Mouse (Mus musculus): ENCODE data around the gene Calr4. TPM values are rescaled to one million over a fixed set of nuclear protein-coding genes. Genes with fewer than 3 reads are reported as not detected.

Calr4 gene
- total RNA-seq, 2 experiments from 2014 or later: 0.81 TPM; not detected in 1

- no peak for ATAC-seq (replicated peaks; ENCODE audit: low FRiP score, low TSS enrichment, poor library complexity, severe bottlenecking)
Measured at GRCm38 (mm10) chr4:109267452-109267851, 33.2 kb downstream of the Calr4 start.

DNA sequence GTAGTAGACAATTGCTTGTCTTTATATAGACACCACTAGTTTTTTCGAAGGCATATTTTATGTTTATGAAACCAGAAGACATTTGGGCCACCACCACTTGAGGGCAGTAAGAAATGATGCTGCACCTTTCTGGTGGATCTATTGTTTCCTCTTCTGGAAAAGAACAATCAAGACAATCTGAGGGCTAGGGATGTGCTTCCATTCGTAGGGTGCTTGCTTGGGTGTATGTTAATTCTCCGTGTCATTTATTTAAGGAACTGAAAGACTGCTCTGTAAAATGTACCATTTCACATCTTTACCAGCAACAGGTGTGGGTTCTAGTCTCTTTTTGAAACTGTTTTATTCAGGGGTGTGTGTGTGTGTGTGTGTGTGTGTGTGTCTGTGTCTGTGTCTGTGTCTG, 34.6 kb downstream of the Calr4 start:
- ATAC-seq (replicated peaks; ENCODE audit: low FRiP score, low TSS enrichment, poor library complexity, severe bottlenecking): no peak

- ATAC-seq (replicated peaks; ENCODE audit: low FRiP score, low TSS enrichment, poor library complexity, severe bottlenecking): no peak
Measured at GRCm38 (mm10) chr4:109271803-109272202, 37.5 kb downstream of the Calr4 start.

DNA sequence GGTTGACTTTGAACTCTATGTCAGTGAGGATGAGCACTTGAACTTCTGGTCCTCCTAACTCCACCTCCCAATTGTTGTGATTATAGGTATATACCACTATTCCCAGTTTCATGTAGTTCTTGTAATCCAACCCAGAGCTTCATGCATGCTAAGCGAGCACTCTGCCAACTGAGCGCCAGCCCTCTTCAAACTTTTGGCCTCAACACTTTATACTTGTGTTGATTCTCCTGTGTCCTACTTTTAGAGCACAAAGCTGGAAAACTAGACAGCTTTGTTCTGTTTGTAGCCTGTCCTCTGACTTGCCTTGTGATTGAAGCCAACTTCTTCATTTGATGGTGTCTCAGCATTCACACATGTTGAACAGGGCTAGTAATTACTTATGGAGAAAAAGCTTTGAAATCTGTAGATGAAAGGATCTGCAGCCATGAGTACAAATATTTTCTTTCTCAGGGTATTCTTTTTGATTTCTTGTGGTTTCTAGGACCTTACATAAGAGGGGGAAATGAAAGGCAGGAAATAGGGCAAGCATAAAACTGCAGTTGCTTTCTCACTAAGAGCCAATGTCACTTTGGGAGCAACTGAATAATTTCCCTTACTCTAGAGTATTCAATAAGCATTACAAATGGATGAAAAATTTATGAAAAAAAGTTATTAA, 39.4 kb downstream of the Calr4 start:
- no peak for ATAC-seq (replicated peaks; ENCODE audit: low FRiP score, low TSS enrichment, poor library complexity, severe bottlenecking)

DNA sequence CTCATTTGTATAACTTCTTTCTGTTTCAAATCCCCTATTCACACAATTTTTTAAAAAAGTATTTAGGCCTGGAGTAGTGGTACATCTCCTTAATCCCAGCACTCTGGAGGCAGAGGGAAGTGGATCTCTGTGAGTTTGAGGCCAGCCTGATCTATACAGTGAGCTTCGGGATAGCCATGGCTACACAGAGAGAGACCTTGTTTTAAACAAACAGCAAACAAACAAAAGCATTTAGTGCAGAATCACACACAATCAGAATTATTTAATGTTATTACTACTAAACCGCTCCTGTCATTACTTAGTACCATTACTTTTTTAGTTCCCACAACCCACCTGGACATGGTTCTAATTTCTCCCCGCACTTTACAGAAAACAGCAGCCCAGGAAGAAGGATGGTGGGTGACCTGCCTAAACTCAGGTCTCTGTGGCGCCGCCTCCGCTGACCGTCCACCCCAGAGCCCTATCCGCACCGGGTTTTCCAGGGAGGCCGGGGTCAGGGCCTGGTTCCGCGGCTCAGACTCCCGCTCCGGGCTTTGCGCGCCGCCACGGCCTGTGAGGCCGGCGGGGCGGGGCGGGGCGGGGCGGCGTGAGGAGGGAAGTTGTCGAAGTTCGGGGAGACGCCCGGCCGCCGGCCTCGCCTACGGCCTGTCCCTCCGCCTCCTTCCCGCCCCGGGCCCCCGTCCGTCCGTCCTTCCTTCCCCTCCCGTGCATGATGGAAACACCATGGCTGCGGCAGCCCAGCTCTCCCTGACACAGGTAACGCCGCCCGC, 45.6 kb downstream of the Calr4 start, which contains the start of gene Eps15:
Gene Eps15 (plus strand): TSS at position 580 of the 770 bp plus-strand sequence.
- peak; percentile 88 for ATAC-seq (replicated peaks; ENCODE audit: low FRiP score, low TSS enrichment, poor library complexity, severe bottlenecking)

- peak; percentile 37 for ATAC-seq (replicated peaks; ENCODE audit: low FRiP score, low TSS enrichment, poor library complexity, severe bottlenecking)
Measured at GRCm38 (mm10) chr4:109280459-109281160, 46.3 kb downstream of the Calr4 start.

DNA sequence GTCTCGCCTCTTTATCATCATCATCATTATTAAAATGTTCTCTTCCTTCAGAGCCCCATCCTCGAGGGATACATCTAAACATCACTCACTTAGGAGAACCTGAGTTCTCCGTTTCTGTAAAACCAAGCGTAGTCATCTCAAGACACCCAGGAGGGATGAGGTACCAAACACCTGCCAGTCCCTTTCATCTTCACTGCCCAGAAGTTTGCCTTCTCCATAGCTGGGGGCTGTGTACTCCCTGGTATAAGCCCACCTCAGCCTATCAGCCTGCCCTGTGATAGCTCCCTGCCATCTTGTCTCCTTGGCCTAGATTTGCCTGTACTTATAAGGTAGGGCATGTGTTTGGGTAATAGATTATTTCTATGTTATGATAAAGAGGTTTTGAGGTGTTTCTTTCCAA, 46.9 kb downstream of the Calr4 start:
- ATAC-seq (replicated peaks; ENCODE audit: low FRiP score, low TSS enrichment, poor library complexity, severe bottlenecking): peak; percentile 20; the same call in 1 of the 2 replicates

GRCm38 (mm10) chr4:109281946-109282345, 47.7 kb downstream of the Calr4 start:
- no peak for ATAC-seq (replicated peaks; ENCODE audit: low FRiP score, low TSS enrichment, poor library complexity, severe bottlenecking)

GRCm38 (mm10) chr4:109294629-109295028, 60.3 kb downstream of the Calr4 start:
- no peak for ATAC-seq (replicated peaks; ENCODE audit: low FRiP score, low TSS enrichment, poor library complexity, severe bottlenecking)

DNA sequence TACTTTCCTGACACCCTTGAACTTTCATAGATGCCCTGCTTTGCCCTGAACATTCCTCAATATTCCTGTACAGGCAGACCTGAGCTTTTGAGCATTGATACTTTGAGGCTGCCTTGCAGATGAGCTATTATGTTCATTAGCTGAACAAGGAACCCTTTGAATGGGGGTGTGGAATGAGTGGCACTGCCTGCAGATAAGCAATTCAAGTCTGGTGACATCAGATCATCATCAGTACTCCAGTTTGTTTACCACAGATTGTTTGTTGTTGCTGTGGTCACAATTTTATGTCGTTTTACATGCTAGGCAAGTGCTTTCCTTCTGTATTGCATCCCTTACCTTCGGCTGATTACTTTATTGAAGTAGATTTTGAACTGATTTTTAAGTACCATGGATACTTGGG, 62.2 kb downstream of the Calr4 start:
- ATAC-seq (replicated peaks; ENCODE audit: low FRiP score, low TSS enrichment, poor library complexity, severe bottlenecking): peak; percentile 79

DNA sequence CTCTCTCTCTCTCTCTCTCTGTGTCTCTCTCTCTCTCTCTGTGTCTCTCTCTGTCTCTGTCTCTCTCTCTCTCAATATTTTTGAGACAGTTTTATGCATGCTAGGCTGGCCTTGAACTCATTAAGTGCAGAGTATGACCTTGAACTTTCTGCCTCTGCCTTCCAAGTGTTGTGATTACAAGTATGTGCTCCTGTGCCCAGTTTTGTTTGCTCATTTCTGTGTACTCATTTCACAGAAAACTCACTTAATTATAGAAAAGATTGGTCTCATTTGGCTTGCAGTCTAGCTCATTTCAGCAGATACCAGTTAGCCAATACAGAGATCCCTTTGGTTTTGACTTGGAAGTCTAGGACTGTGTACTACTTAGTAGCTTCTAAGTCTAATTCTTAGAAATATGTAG, 64.9 kb downstream of the Calr4 start:
- no peak for ATAC-seq (replicated peaks; ENCODE audit: low FRiP score, low TSS enrichment, poor library complexity, severe bottlenecking)

Other genes starting within 250 kb of the Calr4 start
- gene Nrd1, start 233.8 kb upstream of the Calr4 start, total RNA-seq (2014; fragmentation: Nextera tagmentation): 99.7 and 124 TPM in 2 replicates
- gene Nrd1, start 233.8 kb upstream of the Calr4 start, total RNA-seq (2017): 74.9 and 105 TPM in 2 replicates
- 40.5 and 45.0 TPM in 2 replicates for gene Osbpl9, start 32.2 kb upstream of the Calr4 start, total RNA-seq (2014; fragmentation: Nextera tagmentation)
- gene Osbpl9, start 32.2 kb upstream of the Calr4 start, total RNA-seq (2017): 42.8 and 57.6 TPM in 2 replicates
- gene Eps15, start 45.8 kb downstream of the Calr4 start, total RNA-seq (2014; fragmentation: Nextera tagmentation): 149 and 169 TPM in 2 replicates
- 80.8 and 99.9 TPM in 2 replicates for gene Eps15, start 45.8 kb downstream of the Calr4 start, total RNA-seq (2017)
- 3.3 and 5.1 TPM in 2 replicates for gene Ttc39a, start 172.1 kb downstream of the Calr4 start, total RNA-seq (2014; fragmentation: Nextera tagmentation)
- gene Ttc39a, start 172.1 kb downstream of the Calr4 start, total RNA-seq (2017): 2.0 and 2.6 TPM in 2 replicates

All from megakaryocyte-erythroid progenitor cell, adult 5-6 weeks (primary cell).